Mouse (Mus musculus) small intestine, adult 2 months (tissue): Measurements from ENCODE around the gene Dock1. TPM values are rescaled to one million over a fixed set of nuclear protein-coding genes. Genes with fewer than 3 reads are reported as not detected.

Source experiments
- H3K27ac ChIP-seq: fragments of 200-500 bp; 2 replicates; pipeline ENCODE4 v1.5.1; 2012; ENCODE audit warnings: low read depth, low read length, control low read depth, inconsistent platforms; ENCODE audit not compliant: insufficient read depth
- H3K27me3 ChIP-seq: fragments of 200-500 bp; 2 replicates; pipeline ENCODE4 v1.6.1; 2012; ENCODE audit warnings: mild to moderate bottlenecking, moderate library complexity, low read length, inconsistent platforms; ENCODE audit not compliant: control insufficient read depth, insufficient read depth
- H3K36me3 ChIP-seq: fragments of 200-500 bp; 2 replicates; pipeline ENCODE4 v1.6.1; 2012; ENCODE audit warnings: mild to moderate bottlenecking, low read length, control low read depth, inconsistent platforms; ENCODE audit not compliant: control insufficient read depth, insufficient read depth
- H3K4me1 ChIP-seq: fragments of 200-500 bp; 2 replicates; pipeline ENCODE4 v1.6.1; 2012; ENCODE audit warnings: low read length, inconsistent platforms, mixed read lengths; ENCODE audit not compliant: control insufficient read depth, insufficient read depth, insufficient read length
- H3K4me3 ChIP-seq: fragments of 200-500 bp; 2 replicates; pipeline ENCODE4 v1.5.1; 2012; ENCODE audit warnings: low read depth, mild to moderate bottlenecking, control low read depth, inconsistent platforms, low read length, moderate library complexity
- CTCF ChIP-seq: fragments of 200-500 bp; IDR thresholded peaks from 2 replicates; pipeline ENCODE4 v1.5.1; 2012; ENCODE audit warnings: low read depth, mild to moderate bottlenecking, control low read depth, inconsistent platforms, low read length, moderate library complexity, mixed read lengths; ENCODE audit not compliant: insufficient replicate concordance, insufficient read length; ENCODE audit errors: extremely low read depth
- POLR2A ChIP-seq: fragments of 200-500 bp; IDR thresholded peaks from 2 replicates; pipeline ENCODE4 v1.6.1; 2012; ENCODE audit warnings: low read depth, mild to moderate bottlenecking, control low read depth, inconsistent platforms, low read length, moderate library complexity
- WGBS: fragments of 180-500 bp; shearing (Covaris S2); methylation state at CpG from one replicate; pipeline ENCODE4 v1.1.7; 2018; 5-methylcytosine and 5-hydroxymethylcytosine counted together
- polyA plus RNA-seq: library from polyadenylated mRNA; depleted of rRNA; stranded (reverse); fragments of >200 nt; gene quantifications from 2 replicates; pipeline ENCODE4 v1.2.3, GENCODE M21; 2012

Gene Dock1
- polyA plus RNA-seq, 1 experiment = 3.8 TPM

- H3K27me3 ChIP-seq = no peaks in the 10 kb centered on the region
- 83% methylated on average over 10 of the region's 10 CpGs for WGBS
Measured at GRCm38 (mm10) chr7:135196828-135197227, 526.4 kb downstream of the Dock1 start.

GRCm38 (mm10) chr7:135203920-135204319, 533.5 kb downstream of the Dock1 start:
- Histone ChIP-seq H3K4me3 (no peak overlapping the region), H3K4me1 (no peaks in the 10 kb centered on the region), H3K27ac (no peak overlapping the region), H3K27me3 (no peaks in the 10 kb centered on the region), H3K36me3 (no peaks in the 10 kb centered on the region)
- TF ChIP-seq CTCF (no peak), POLR2A (no peak)

More at GRCm38 (mm10) chr7:135196828-135197227, 526.4 kb downstream of the Dock1 start:
- Histone ChIP-seq H3K36me3 (no peaks in the 10 kb centered on the region), H3K4me1 (no peaks in the 10 kb centered on the region), H3K27ac (no peak overlapping the region), H3K4me3 (no peak overlapping the region)
- TF ChIP-seq POLR2A (no peak), CTCF (no peak)

- Histone ChIP-seq H3K4me3 (no peak overlapping the region), H3K27me3 (no peaks in the 10 kb centered on the region), H3K4me1 (no peaks in the 10 kb centered on the region), H3K36me3 (no peaks in the 10 kb centered on the region), H3K27ac (no peak overlapping the region)
- 80% methylated on average over 5 of the region's 5 CpGs for WGBS
- no peak for TF ChIP-seq CTCF
- no peak for TF ChIP-seq POLR2A
Measured at GRCm38 (mm10) chr7:135205111-135205510, 534.7 kb downstream of the Dock1 start.

GRCm38 (mm10) chr7:135208947-135209567, 538.6 kb downstream of the Dock1 start:
- no peaks in the 10 kb centered on the region for H3K4me1 ChIP-seq
- no peak for TF ChIP-seq CTCF
- TF ChIP-seq POLR2A = no peak
- 83% methylated on average over 6 of the region's 6 CpGs for WGBS

GRCm38 (mm10) chr7:135210296-135210695, 539.8 kb downstream of the Dock1 start:
- TF ChIP-seq CTCF (no peak), POLR2A (no peak)
- H3K4me1 ChIP-seq = no peaks in the 10 kb centered on the region
- H3K27me3 ChIP-seq = no peaks in the 10 kb centered on the region
- no peak overlapping the region for H3K27ac ChIP-seq
- no peak overlapping the region for H3K4me3 ChIP-seq
- H3K36me3 ChIP-seq = no peaks in the 10 kb centered on the region

More at GRCm38 (mm10) chr7:135208947-135209567, 538.6 kb downstream of the Dock1 start:
- Histone ChIP-seq H3K4me3 (no peak overlapping the region), H3K36me3 (no peaks in the 10 kb centered on the region), H3K27ac (no peak overlapping the region), H3K27me3 (no peaks in the 10 kb centered on the region)

DNA sequence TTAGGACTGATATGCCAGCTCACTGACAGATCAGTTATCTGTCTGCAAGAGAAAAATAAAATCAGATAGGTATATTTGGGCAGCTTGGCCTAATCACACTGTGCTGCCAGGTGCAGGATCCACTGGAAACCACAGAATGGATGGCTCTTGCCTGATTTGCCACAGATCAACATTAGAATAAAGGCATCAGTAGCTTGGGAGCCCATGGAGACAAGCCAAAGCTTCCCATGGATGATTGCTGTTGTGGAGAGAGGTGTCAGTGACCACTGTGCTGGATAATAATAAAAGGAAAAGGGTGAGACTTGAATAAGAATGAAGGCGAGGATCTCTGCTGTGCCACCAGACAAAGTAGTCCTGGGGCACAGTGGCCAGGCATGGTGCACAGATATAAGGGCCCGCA, 540.4 kb downstream of the Dock1 start:
- no peaks in the 10 kb centered on the region for H3K27me3 ChIP-seq
- H3K36me3 ChIP-seq = no peaks in the 10 kb centered on the region
- 64% methylated on average over 2 of the region's 2 CpGs for WGBS
- TF ChIP-seq CTCF (no peak), POLR2A (no peak)
- H3K27ac ChIP-seq = no peak overlapping the region
- no peaks in the 10 kb centered on the region for H3K4me1 ChIP-seq
- H3K4me3 ChIP-seq = no peak overlapping the region

DNA sequence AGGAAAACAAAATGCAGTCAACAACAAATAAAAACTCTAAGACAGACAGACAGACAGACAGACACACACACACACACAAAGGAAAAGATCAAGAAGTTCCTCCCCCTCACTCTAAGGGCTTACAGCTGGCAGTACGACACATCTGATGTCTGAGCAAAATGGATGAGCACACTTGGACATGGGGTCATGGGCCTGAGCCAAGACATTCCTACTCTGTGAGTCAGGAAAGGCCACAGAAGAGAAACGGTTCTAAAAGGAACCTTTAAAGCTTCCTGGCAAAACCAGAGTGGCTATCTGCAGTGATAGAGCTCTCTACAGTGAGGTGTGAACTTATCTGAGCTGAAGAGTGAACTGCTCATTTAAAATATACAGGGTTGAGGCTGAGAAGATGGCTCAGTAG, 542.1 kb downstream of the Dock1 start:
- Histone ChIP-seq H3K4me1 (no peaks in the 10 kb centered on the region), H3K4me3 (no peak overlapping the region), H3K36me3 (no peaks in the 10 kb centered on the region), H3K27me3 (no peaks in the 10 kb centered on the region), H3K27ac (no peak overlapping the region)
- TF ChIP-seq CTCF (no peak), POLR2A (no peak)
- 40% methylated on average over 2 of the region's 2 CpGs for WGBS
